ENCODE assay signal across 13 mouse cellular contexts in the genomic region with DNA sequence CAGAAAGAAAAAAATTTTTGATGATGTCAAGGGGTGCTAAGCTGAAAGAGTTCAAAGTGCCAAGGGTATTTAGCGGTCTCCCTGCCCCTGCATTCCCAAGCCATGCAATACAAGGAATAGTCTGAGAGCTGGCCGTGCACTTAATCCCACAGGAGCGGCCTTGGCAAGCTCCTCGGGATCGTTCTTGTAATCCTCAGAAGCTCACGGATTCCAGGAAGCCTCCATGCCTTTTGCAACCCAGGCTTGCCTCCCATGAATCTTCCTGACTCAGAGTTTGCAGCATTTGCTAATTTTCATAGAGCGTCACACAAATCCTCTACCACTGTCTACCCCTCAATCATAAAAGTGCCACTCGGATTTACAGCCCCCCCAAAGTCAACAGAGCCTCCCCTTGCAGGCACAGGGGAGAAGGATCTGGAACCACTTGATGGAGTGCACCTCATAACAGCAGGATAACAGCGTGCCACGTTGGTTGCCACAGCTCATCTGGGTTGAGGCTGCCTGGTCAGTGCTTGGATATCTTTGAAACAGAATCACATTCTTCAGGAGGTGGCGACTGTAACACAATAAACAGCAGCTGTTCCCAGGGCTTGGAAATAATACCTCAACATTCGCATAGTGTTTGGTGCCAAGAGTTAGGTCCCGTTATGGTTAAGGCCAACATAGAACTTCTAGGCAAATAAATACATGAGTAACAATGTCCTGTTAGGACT.
A peak's percentile ranks its signal among the peaks of the same experiment; 100 is the strongest.
DNase-seq lines count a peak whose midpoint lies in the region.
"Had no signal": no experiment of that assay in that cellular context is flagged by ENCODE, and none has a peak within 500 bp of the region (broad histone marks: within the 10 kb centered on the region; RNA-seq: fewer than 3 reads in every experiment).

No protein-coding gene starts in this region.

- H3K4me1 ChIP-seq in midbrain, embryonic 10.5 days: no peaks in the 10 kb centered on the region
- H3K4me1 ChIP-seq: stomach, embryonic 15.5 days had no signal

- H3K27ac ChIP-seq in midbrain, embryonic 10.5 days (replicated peaks): no peak overlapping the region
- H3K27ac ChIP-seq: heart, embryonic 15.5 days; stomach, embryonic 15.5 days had no signal

- 86% methylated on average over 13 of the region's 13 CpGs for WGBS in midbrain, embryonic 10.5 days

- H3K9me3 ChIP-seq in midbrain, embryonic 10.5 days (replicated peaks): no peaks in the 10 kb centered on the region
- H3K9me3 ChIP-seq: stomach, embryonic 15.5 days had no signal

- H3K36me3 ChIP-seq in midbrain, embryonic 10.5 days: no peaks in the 10 kb centered on the region
- H3K36me3 ChIP-seq: heart, embryonic 15.5 days; stomach, embryonic 15.5 days had no signal

- intact Hi-C loops in gastrocnemius, postnatal 36 days (cut with DNase I): no loop called here

- no peaks in the 10 kb centered on the region for H3K27me3 ChIP-seq in midbrain, embryonic 10.5 days (ENCODE audit: low read depth, poor library complexity, severe bottlenecking)
- H3K27me3 ChIP-seq: CH12.LX; heart, embryonic 15.5 days; stomach, embryonic 15.5 days had no signal

- DNase-seq in kidney, adult 11 months: peak; percentile 9
- no peak for DNase-seq in kidney, adult 18-20 months
- peak; percentile 86 for DNase-seq in adipocyte (ENCODE audit: low spot score)
- DNase-seq in gastrocnemius, postnatal 36 days: peak; percentile 69 to 74
- peak; percentile 23 to 30 for DNase-seq in kidney, postnatal 36 days
- DNase-seq in right cerebral cortex, postnatal 14 days: no peak
- DNase-seq in midbrain, embryonic 10.5 days (ENCODE audit: low spot score): no peak
- DNase-seq in retina, embryonic 14.5 days (ENCODE audit: low spot score): no peak
- DNase-seq: cerebellum, adult 9-10 months had no signal

- H3K4me3 ChIP-seq in midbrain, embryonic 10.5 days: no peak overlapping the region
- H3K4me3 ChIP-seq: heart, embryonic 15.5 days; megakaryocyte, embryonic 14.5 days; stomach, embryonic 15.5 days had no signal

Comparison
In these comparisons a context has a peak if more than half of its experiments do, and no peak if none do; other contexts are left out.
1. DNase-seq: peak in kidney, adult 11 months (single experiment), adipocyte (single experiment), gastrocnemius, postnatal 36 days (2 of 2) and kidney, postnatal 36 days (2 of 2); none in kidney, adult 18-20 months (single experiment), right cerebral cortex, postnatal 14 days (single experiment), midbrain, embryonic 10.5 days (single experiment) and retina, embryonic 14.5 days (single experiment).